Mouse (Mus musculus) hindbrain, embryonic 14.5 days (tissue): ENCODE data around the gene Gm9821. TPM values are rescaled to one million over a fixed set of nuclear protein-coding genes. Genes with fewer than 3 reads are reported as not detected.
A peak's percentile ranks its signal among the peaks of the same experiment; 100 is the strongest.

Source experiments
- ATAC-seq: fragments of 200-750 bp; cut with Nextera tagmentation; 2 replicates; pipeline ENCODE4 v1.8.0; 2017; ENCODE audit warnings: moderate number of reproducible peaks, mild to moderate bottlenecking, moderate TSS enrichment, moderate library complexity; ENCODE audit not compliant: low FRiP score
- DNase-seq: peaks from one replicate; pipeline ENCODE4 v3.0.0-alpha.2; 2015; ENCODE audit warnings: low spot score
- H3K27ac ChIP-seq: fragments of 300-500 bp; sonication (generic); 2 replicates; pipeline ENCODE4 v1.5.1; 2014; ENCODE audit warnings: mild to moderate bottlenecking, moderate library complexity
- H3K27me3 ChIP-seq: fragments of 300-500 bp; sonication (generic); 2 replicates; pipeline ENCODE4 v1.6.1; 2014; ENCODE audit warnings: mild to moderate bottlenecking, low read length, mixed read lengths; ENCODE audit not compliant: control insufficient read depth, insufficient read depth
- H3K36me3 ChIP-seq: fragments of 300-500 bp; sonication (generic); replicated peaks from 2 replicates; pipeline ENCODE4 v1.6.1; 2014; ENCODE audit not compliant: control insufficient read depth, insufficient read depth
- H3K4me1 ChIP-seq: fragments of 300-500 bp; sonication (generic); replicated peaks from 2 replicates; pipeline ENCODE4 v1.6.1; 2014; ENCODE audit warnings: antibody characterized with exemption, low read length, mixed read lengths; ENCODE audit not compliant: control insufficient read depth, insufficient read depth
- H3K4me2 ChIP-seq: fragments of 300-500 bp; sonication (generic); replicated peaks from 2 replicates; pipeline ENCODE4 v1.6.1; 2014; ENCODE audit warnings: mild to moderate bottlenecking, moderate library complexity
- H3K4me3 ChIP-seq: fragments of 300-500 bp; sonication (generic); replicated peaks from 2 replicates; pipeline ENCODE4 v1.5.1; 2014; ENCODE audit warnings: mild to moderate bottlenecking, low read length
- H3K9ac ChIP-seq: fragments of 300-500 bp; sonication (generic); 2 replicates; pipeline ENCODE4 v1.6.1; 2014
- H3K9me3 ChIP-seq: fragments of 300-500 bp; sonication (generic); 2 replicates; pipeline ENCODE4 v1.6.1; 2016; ENCODE audit warnings: low read length; ENCODE audit not compliant: control insufficient read depth
- WGBS: fragments of 180-500 bp; shearing (Covaris S2); extraction: QIAGEN DNeasy Blood & Tissue Kit; methylation state at CpG from one replicate; pipeline ENCODE4 v1.1.7; 2014; 5-methylcytosine and 5-hydroxymethylcytosine counted together
- polyA plus RNA-seq: library from polyadenylated mRNA; unstranded; fragments of >200 nt; fragmentation: Nextera tagmentation; extraction: Ambion mirVana; gene quantifications from 2 replicates; pipeline ENCODE4 v1.2.1, GENCODE M21; 2014

Gm9821 gene
- polyA plus RNA-seq, 1 experiment from 2014 or later: 0.39 TPM

GRCm38 (mm10) chr2:91930761-91931291 is 14.7 kb upstream of the Gm9821 start:
- H3K36me3 ChIP-seq: peaks cover 17% of the 10 kb centered on the region; the same call in 1 of the 2 replicates
- H3K4me3 ChIP-seq: peak overlapping the region; percentile 47
- H3K4me1 ChIP-seq: peaks cover 15% of the 10 kb centered on the region
- no peaks in the 10 kb centered on the region for H3K27me3 ChIP-seq
- DNase-seq (no peak), ATAC-seq (no peak)
- 2% methylated on average over 23 of the region's 23 CpGs for WGBS
- H3K9ac ChIP-seq: peak overlapping the region; percentile 84
- H3K4me2 ChIP-seq: peak overlapping the region; percentile 58
- peak overlapping the region; percentile 72 for H3K27ac ChIP-seq
- no peaks in the 10 kb centered on the region for H3K9me3 ChIP-seq

GRCm38 (mm10) chr2:91931328-91932159 is 14.0 kb upstream of the Gm9821 start:
- WGBS: under 1% methylated on average over 45 of the region's 50 CpGs
- H3K4me1 ChIP-seq: peaks cover 15% of the 10 kb centered on the region

GRCm38 (mm10) chr2:91932160-91932711 is 13.3 kb upstream of the Gm9821 start, which contains the start of gene Mdk:
TSS of gene Mdk (minus strand) at chr2:91932297.
- Histone ChIP-seq H3K9ac (peak within 1 kb of the TSS; percentile 84), H3K9me3 (no peaks in the 10 kb centered on the region), H3K27ac (peak within 1 kb of the TSS; percentile 72), H3K4me3 (peak within 1 kb of the TSS; percentile 47), H3K4me1 (peaks cover 15% of the 10 kb centered on the region), H3K27me3 (no peaks in the 10 kb centered on the region), H3K4me2 (peak within 1 kb of the TSS; percentile 58), H3K36me3 (peaks cover 30% of the 10 kb centered on the region)
- ATAC-seq (no peak), DNase-seq (no peak)
- 6% methylated on average over 15 of the region's 16 CpGs for WGBS

More at GRCm38 (mm10) chr2:91931328-91932159, 14.0 kb upstream of the Gm9821 start:
- DNase-seq (peak; percentile 69), ATAC-seq (peak; percentile 64)
- no peaks in the 10 kb centered on the region for H3K27me3 ChIP-seq
- H3K4me3 ChIP-seq: peak overlapping the region; percentile 47
- H3K9me3 ChIP-seq: no peaks in the 10 kb centered on the region
- H3K4me2 ChIP-seq: peak overlapping the region; percentile 58
- H3K9ac ChIP-seq: peak overlapping the region; percentile 84
- peaks cover 23% of the 10 kb centered on the region; the same call in 1 of the 2 replicates for H3K36me3 ChIP-seq
- H3K27ac ChIP-seq: peak overlapping the region; percentile 72

- H3K9ac ChIP-seq: no peak overlapping the region
- 14% methylated on average over 6 of the region's 6 CpGs for WGBS
- H3K4me3 ChIP-seq: no peak overlapping the region; the same call in 1 of the 2 replicates
- no peak for ATAC-seq
- H3K36me3 ChIP-seq: peaks cover 36% of the 10 kb centered on the region
- no peaks in the 10 kb centered on the region for H3K9me3 ChIP-seq
- no peaks in the 10 kb centered on the region for H3K27me3 ChIP-seq
- H3K27ac ChIP-seq: no peak overlapping the region
- H3K4me1 ChIP-seq: peaks cover 15% of the 10 kb centered on the region
- DNase-seq: no peak
- H3K4me2 ChIP-seq: peak overlapping the region; percentile 58
These were observed 12.7 kb upstream of the Gm9821 start for GRCm38 (mm10) chr2:91932737-91933350.

- Histone ChIP-seq H3K27ac (no peak overlapping the region), H3K9me3 (no peaks in the 10 kb centered on the region), H3K36me3 (peaks cover 42% of the 10 kb centered on the region), H3K4me3 (no peak overlapping the region), H3K27me3 (no peaks in the 10 kb centered on the region), H3K4me2 (no peak overlapping the region), H3K4me1 (peaks cover 15% of the 10 kb centered on the region), H3K9ac (no peak overlapping the region)
- DNase-seq: no peak
- 31% methylated on average over 9 of the region's 9 CpGs for WGBS
- no peak for ATAC-seq
These were observed 12.0 kb upstream of the Gm9821 start for GRCm38 (mm10) chr2:91933471-91933870.

- no peak for ATAC-seq
- peaks cover 47% of the 10 kb centered on the region for H3K36me3 ChIP-seq
- H3K4me3 ChIP-seq: no peak overlapping the region
- WGBS: 56% methylated on average over 8 of the region's 8 CpGs
- H3K27ac ChIP-seq: no peak overlapping the region
- no peak overlapping the region for H3K9ac ChIP-seq
- no peaks in the 10 kb centered on the region for H3K27me3 ChIP-seq
- H3K4me2 ChIP-seq: no peak overlapping the region
- H3K4me1 ChIP-seq: peaks cover 15% of the 10 kb centered on the region
- DNase-seq: no peak
- H3K9me3 ChIP-seq: no peaks in the 10 kb centered on the region
These were observed 11.5 kb upstream of the Gm9821 start for GRCm38 (mm10) chr2:91934016-91934415.

GRCm38 (mm10) chr2:91934826-91935525 is 10.5 kb upstream of the Gm9821 start:
- Histone ChIP-seq H3K27me3 (no peaks in the 10 kb centered on the region), H3K9ac (no peak overlapping the region), H3K4me1 (peaks cover 15% of the 10 kb centered on the region), H3K36me3 (peaks cover 57% of the 10 kb centered on the region), H3K4me2 (no peak overlapping the region), H3K27ac (no peak overlapping the region), H3K4me3 (no peak overlapping the region), H3K9me3 (no peaks in the 10 kb centered on the region)
- no peak for ATAC-seq
- 85% methylated on average over 9 of the region's 9 CpGs for WGBS
- DNase-seq: no peak

GRCm38 (mm10) chr2:91936154-91936553 is 9.3 kb upstream of the Gm9821 start:
- H3K27me3 ChIP-seq: no peaks in the 10 kb centered on the region
- peaks cover 7% of the 10 kb centered on the region; the same call in 1 of the 2 replicates for H3K4me1 ChIP-seq
- WGBS: 88% methylated on average over 7 of the region's 7 CpGs
- no peak overlapping the region for H3K9ac ChIP-seq
- DNase-seq: no peak
- no peaks in the 10 kb centered on the region for H3K9me3 ChIP-seq
- no peak overlapping the region for H3K4me2 ChIP-seq
- no peak overlapping the region for H3K27ac ChIP-seq
- peaks cover 66% of the 10 kb centered on the region for H3K36me3 ChIP-seq
- H3K4me3 ChIP-seq: no peak overlapping the region
- no peak for ATAC-seq
